Mouse (Mus musculus) heart, postnatal 14 days (tissue): ENCODE measurements around the gene Popdc3. TPM values are rescaled to one million over a fixed set of nuclear protein-coding genes. Genes with fewer than 3 reads are reported as not detected.
"Not testable (repeated sequence)": the region's sequence is repeated elsewhere in the genome, so short reads cannot be mapped to it uniquely, and the experiment has no call there.

Source experiments
- DNase-seq, 2 experiments: peaks; one replicate each; pipeline ENCODE4 v3.0.0; 2021 to 2022
- intact Hi-C: fragments of 180-260 bp; cut with DNase I; formaldehyde crosslinking; loops from one replicate; pipeline ENCODE4 v1.15.1; 2025
- total RNA-seq, 2 experiments: library from RNA; stranded (reverse); gene quantifications; 2 replicates each; pipeline ENCODE4 v1.2.3; 2021

The Popdc3 gene
- total RNA-seq, 2 experiments from 2014 or later: 17.9 to 18.0 TPM

- intact Hi-C loops: no loop called here
Observed at GRCm38 (mm10) chr10:45303315-45304036, 125.6 kb downstream of the Popdc3 start.

GRCm38 (mm10) chr10:45305173-45305572, 127.3 kb downstream of the Popdc3 start:
- DNase-seq: no peak
- intact Hi-C loops: no loop called here

More at GRCm38 (mm10) chr10:45303315-45304036, 125.6 kb downstream of the Popdc3 start:
- no peak for DNase-seq

DNA sequence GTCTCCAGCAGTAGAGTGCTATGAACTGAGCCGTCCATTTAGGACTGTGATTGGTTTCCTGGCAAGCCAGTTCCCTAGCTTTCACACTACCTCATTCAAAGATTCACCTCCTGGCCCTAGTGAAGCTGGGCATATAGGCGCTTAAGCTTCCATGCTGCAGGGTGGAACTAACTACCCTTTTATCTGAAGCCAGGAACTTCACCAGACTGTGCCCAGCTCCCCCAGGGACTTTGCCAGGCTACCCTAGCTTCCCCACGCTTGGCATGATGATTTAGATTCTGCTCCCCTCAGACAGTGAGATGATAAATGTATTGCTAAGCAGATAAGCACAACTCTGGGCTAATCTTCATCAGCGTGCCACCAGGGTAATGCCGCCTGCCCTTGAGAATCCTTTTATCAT, 133.2 kb downstream of the Popdc3 start:
- DNase-seq: no peak
- intact Hi-C loops: no loop called here

GRCm38 (mm10) chr10:45311624-45312023, 133.7 kb downstream of the Popdc3 start:
- intact Hi-C loops: no loop called here
- DNase-seq: no peak

DNA sequence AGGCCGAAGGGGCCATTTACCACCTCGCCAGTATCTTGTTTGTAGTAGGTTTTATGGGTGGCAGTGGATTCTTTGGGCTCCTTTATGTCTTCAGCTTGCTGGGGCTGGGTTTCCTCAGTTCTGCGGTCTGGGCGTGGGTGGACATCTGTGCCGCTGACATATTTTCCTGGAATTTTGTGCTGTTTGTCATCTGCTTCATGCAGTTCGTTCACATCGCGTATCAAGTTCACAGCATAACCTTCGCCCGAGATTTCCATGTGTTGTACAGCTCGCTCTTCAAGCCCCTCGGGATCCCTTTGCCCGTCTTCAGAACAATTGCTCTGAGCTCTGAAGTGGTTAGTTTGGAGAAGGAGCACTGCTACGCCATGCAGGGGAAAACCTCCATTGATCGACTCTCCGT, 137.0 kb downstream of the Popdc3 start:
- DNase-seq: no peak
- intact Hi-C loops: no loop called here

- DNase-seq: no peak
- intact Hi-C loops: no loop called here
Observed at GRCm38 (mm10) chr10:45318922-45319321, 141.0 kb downstream of the Popdc3 start.

GRCm38 (mm10) chr10:45320296-45320695, 142.4 kb downstream of the Popdc3 start:
- intact Hi-C loops: no loop called here
- DNase-seq: no peak

DNA sequence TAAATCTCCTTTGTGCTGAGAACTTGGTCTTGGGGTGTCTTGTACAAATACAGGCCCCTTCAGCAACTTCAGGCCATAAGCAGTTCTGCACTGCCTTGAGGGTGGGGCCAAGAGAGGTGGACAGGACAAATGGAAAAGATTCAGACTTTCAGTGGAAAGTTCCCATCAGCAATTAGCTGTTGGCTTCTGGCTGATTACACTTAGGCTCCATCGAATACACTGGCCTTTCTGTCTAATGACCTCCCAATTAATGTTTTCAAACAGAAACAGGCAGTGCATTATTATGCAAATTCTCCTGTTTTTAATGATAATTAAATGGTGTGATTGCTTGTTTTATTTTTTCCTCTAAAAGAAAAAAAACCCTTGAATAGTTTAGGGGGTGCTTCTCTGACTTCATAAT, 146.3 kb downstream of the Popdc3 start:
- no peak for DNase-seq
- intact Hi-C loops: no loop called here

DNA sequence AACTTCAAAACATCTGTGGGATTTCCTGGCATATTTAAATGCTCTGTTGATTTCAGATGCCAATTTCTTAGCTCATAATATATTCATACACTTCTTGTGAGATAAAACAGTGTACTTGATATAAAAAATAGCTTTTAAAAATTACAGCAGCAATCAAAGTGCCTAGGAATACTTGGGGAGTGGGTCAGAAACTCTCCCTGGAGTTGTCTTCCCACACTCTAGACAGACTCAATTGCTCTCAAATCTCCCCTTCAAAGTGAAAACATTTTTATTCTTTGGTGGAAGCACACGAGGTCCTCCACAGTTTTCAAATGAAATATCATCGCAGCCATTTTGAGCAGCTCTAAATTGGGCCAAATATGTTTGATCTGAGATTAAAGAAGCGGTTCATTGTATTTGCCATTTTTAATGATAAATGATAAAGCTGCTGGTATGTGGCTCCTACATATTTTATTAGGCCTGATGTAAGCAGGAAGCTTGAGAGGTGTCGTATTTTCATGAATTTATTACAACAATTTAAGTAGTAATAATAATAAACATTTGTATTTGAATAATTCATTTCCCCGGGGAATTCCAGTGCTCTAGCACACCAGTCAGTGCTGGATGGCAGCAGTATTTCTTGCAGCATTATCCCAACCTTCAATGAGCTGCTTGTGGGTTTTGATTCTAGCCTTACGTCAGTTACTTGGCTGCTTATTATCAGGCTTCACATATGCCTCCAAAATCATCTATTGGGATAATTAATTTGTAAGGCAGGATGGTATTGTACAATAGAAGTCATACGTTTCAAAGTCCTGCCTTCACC, 150.5 kb downstream of the Popdc3 start:
- no peak for DNase-seq
- intact Hi-C loops: no loop called here

- no peak for DNase-seq
- intact Hi-C loops: no loop called here
Observed at GRCm38 (mm10) chr10:45334925-45335324, 157.0 kb downstream of the Popdc3 start.

GRCm38 (mm10) chr10:45335434-45336422, 157.8 kb downstream of the Popdc3 start, which contains the start of gene Bves:
Gene Bves (plus strand): TSS chr10:45335772.
- intact Hi-C loops: no loop called here
- DNase-seq: peak; percentile 63 to 69

GRCm38 (mm10) chr10:45339106-45339505, 161.2 kb downstream of the Popdc3 start:
- intact Hi-C loops: no loop called here
- no peak for DNase-seq

DNA sequence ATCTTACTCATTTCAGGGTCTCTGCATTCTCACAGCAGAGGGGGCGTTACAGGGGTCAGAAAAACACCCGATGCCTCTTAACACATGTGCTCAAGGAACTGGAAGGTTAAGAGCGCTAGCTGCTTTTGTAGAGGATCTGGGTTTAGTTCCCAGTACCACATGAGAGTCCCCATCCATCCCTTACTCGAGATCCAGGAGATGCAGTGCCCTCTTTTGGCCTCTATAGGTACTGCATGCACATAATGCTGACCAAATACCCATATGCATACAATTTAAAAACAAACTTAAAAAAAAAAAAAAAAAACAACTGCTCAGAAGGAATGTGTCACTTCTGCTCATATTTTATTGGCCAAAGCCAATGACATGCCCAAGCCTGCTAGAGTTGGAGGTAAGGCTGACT, 166.5 kb downstream of the Popdc3 start:
- no peak for DNase-seq
- intact Hi-C loops: no loop called here

- DNase-seq: no peak
- intact Hi-C loops: no loop called here
Observed at GRCm38 (mm10) chr10:45345217-45345616, 167.3 kb downstream of the Popdc3 start.

- intact Hi-C loops, DNase-seq: not testable (repeated sequence)
Observed at GRCm38 (mm10) chr10:45348143-45348542, 170.2 kb downstream of the Popdc3 start.

DNA sequence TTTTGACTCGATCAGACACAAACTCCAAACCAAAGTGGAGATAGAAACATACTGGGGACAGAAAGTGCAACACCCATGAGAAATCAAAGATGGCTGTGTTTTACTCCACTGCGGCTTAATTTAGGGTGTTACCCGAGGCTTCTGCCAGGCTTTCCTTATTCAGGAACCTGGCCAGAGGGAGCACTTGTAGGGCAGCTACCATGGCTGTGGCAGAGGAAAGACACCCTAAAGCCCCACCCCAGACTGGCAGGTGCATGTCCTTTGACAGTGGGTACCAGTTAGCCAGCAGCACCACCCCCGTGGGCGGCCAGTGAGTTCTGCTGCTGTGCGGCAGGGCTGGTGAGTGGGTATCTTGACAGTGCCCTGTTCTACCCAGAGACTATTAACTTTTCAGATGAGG, 178.2 kb downstream of the Popdc3 start:
- intact Hi-C loops: no loop called here
- DNase-seq: no peak

DNA sequence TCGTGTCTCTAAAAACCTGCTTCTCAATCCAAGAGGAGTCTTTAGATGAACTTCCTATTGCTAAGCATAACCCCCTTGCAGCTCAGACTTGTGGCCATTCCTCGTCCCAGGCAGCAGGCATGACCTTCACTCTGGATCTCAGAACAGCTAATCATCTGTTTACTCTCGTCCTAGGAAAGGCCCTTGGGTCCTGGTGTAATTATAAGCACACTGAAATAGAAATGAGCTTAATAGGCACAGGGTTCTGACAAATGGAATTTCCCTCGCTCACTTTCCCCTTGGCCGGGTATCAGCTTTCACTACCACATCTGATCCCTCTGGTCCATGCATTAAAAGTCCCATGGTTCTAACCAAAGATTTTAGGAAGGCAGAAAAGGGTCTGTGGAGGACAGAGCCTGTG, 185.5 kb downstream of the Popdc3 start:
- intact Hi-C loops: no loop called here
- peak; percentile 15 to 33 for DNase-seq

- DNase-seq: no peak
- intact Hi-C loops: no loop called here
Observed at GRCm38 (mm10) chr10:45366987-45367705, 189.2 kb downstream of the Popdc3 start.
